Mouse (Mus musculus) urinary bladder, adult 2 months (tissue): ENCODE measurements at regions not wholly inside any gene's neighbourhood (a gene's known extent, or its start where the extent isn't known, plus 50 kb on each side); places are given as distances from the start of the nearest gene placed in this dataset.

Experiments used
- DNase-seq: peaks from one replicate; pipeline ENCODE4 v3.0.0; 2022; ENCODE audit warnings: low spot score

DNA sequence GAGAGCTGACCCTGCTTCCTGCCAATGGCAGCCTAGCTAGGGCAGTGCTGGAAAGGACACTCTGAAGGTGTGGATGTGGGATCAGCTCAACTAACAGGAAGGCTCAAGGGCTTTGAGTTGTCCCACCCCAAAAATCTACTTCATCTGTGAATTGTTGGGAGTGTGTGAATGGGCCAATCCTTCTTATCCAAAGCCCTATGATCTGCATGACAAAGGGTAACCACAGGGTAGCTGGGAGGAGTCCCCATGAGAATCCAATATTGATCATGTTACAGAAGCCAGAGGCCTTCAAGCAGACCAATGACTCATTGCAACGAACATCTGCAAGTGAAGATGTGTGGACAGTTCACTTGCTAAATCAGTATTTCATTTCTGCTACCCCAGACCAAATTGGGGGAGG lies 51.1 kb upstream of the Adra1b start:
- no peak for DNase-seq

GRCm38 (mm10) chr11:43958241-43958975 lies 57.4 kb upstream of the Adra1b start:
- DNase-seq: no peak

DNA sequence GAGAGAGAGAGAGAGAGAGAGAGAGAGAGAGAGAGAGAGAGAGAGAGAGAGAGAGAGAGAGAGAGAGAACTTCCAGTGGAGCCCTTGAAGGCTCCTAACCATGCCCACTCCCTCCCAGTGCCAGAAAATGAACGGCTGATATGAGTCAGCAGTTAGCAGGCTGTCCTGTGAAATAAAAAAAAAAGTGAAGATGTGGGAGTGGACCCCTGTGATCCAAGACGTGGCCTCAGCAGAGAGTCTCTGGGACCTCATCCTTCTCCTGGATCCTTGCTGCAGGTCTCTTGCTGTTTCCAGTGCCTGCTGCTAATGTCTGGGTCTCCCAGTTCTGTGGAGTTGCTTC lies 57.9 kb upstream of the Adra1b start:
- no peak for DNase-seq

GRCm38 (mm10) chr11:43960348-43961105 lies 59.5 kb upstream of the Adra1b start:
- no peak for DNase-seq

DNA sequence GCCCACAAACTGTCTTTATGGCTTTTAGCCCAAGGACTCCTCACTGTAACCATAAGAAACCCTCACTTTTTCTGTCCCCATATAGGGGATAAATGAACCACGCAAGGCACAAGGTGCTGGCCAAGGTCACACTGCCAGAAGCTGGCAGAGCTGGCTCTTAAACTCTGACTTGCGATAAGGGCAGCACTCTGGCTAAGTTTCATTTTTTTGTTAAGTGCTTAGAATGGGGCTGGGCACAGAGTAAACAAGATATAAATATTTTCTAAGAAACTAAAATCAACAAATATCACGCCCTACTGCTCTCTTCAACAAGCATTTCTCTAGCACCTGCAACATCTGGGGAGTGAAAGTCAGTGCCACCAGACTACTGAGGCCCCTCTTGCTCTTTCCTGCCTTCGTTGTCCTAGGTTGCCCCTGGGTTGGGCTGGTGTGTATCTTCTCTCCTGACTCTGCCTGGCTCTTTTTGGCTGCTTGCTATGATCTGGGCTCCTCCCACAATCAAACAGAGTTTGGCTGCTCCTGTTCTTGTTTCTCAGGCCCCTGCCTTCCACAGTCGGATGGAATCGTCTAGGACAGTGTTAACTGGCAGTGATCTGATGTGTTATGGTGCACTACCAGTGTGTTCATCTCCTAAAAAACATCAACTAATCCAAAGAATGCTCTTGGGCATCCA lies 60.5 kb upstream of the Adra1b start:
- no peak for DNase-seq

DNA sequence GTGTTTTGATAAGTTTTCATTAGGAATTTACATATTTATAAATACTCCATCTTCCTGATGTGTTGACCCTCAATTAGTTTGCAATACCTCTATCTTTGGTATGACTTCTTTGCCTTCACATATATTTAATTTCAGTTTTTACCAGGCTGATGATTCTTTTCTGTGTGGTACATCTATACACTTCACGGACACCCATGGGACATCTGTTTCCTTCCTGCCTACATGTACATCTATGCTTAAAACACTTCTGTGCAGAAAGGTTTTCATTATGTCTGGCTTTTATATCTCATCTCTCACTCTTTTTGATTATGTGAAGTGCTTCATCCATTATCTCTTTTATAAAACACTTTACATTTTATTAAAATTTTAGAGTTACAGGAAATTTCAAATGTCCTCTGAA lies 66.8 kb upstream of the Adra1b start:
- no peak for DNase-seq

- DNase-seq: no peak
Measured at GRCm38 (mm10) chr11:43971886-43972285, 70.9 kb upstream of the Adra1b start.

GRCm38 (mm10) chr11:43976024-43976423 lies 75.0 kb upstream of the Adra1b start:
- no peak for DNase-seq

GRCm38 (mm10) chr11:43979406-43979805 lies 78.4 kb upstream of the Adra1b start:
- DNase-seq: no peak

GRCm38 (mm10) chr11:43980444-43980843 lies 79.4 kb upstream of the Adra1b start:
- DNase-seq: no peak

DNA sequence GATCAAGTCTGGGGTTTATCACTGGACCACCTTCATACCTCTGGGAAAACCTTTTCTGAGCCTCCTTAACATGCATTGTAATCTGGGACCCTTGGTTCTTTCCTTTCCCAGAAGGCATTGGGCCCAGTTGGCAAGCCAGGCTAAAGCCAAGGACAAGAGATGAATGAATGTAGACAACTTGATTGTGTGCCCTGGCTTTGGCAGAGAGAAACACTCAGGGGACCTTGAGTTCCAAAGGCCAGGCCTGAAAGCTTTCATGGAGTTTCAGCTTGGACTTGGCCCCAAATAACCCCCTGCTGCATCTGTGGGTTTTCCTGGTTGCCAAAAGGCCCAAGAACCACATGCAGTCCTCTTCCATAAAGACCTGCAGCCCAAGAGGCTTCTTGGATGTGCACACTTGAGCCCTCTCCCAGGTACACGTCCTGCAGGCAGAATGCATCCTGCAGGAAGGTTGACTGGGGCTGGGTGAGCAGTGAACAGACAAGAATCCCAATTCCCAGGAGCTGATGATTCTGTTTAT lies 89.0 kb upstream of the Adra1b start:
- DNase-seq: no peak

DNA sequence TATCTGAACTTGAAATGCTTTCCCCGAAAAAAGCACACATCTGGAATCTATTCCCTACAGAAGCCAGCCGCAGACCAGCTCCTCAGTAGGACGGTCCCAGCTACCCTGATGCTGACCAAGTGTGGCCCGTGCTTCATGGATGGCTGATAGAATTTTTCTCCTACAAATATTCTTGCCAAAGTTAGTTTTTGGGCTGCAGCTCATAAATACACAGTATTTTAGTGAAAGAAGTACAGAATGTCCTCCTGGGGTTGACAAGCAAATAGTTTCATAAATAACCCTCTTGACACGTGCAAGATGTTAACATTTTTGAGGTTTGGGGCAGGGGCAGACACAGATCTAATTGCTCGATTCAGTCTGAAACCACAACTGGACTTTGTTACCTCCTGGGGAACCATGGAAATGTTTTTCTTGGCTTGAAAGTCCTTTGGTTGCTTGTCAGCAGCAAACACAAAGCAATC lies 91.0 kb upstream of the Adra1b start:
- no peak for DNase-seq

DNA sequence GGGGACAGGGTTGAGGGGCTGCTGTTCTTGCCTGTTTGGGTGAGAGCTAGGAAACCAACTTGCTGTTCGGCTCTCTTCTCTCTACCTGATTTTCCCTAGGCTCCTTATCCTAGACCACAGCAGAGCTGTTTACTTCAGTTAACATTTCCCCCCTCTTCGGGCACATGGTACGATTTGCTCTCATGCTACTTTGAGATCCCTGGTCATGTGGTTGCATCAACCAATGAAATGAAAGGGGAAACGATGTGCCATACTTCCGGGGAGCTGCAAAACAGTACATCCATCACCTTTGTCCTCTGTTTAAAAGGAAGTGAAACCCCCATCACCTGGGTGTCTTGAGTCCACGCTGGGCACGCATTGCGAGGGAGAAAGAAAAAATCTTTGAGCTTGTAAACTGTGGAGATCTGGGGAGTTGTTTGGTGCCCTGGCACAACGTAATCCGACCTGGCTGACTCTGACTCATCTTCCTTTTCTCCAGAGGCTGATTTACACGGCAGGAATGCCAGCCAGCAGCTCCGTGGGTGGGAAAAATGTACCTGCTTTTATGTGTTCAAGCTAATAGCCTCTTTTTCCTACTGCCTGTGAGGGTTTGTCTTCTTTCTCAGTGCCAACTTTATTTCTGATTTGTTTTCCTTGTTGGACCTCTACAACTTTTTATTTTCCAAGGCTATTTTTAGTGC lies 97.2 kb upstream of the Adra1b start:
- DNase-seq: no peak

- no peak for DNase-seq
Measured at GRCm38 (mm10) chr11:44000056-44000455, 99.0 kb upstream of the Adra1b start.

- DNase-seq: no peak
Measured at GRCm38 (mm10) chr11:44001843-44002589, 101.0 kb upstream of the Adra1b start.

GRCm38 (mm10) chr11:44002716-44003522 lies 101.9 kb upstream of the Adra1b start:
- no peak for DNase-seq

DNA sequence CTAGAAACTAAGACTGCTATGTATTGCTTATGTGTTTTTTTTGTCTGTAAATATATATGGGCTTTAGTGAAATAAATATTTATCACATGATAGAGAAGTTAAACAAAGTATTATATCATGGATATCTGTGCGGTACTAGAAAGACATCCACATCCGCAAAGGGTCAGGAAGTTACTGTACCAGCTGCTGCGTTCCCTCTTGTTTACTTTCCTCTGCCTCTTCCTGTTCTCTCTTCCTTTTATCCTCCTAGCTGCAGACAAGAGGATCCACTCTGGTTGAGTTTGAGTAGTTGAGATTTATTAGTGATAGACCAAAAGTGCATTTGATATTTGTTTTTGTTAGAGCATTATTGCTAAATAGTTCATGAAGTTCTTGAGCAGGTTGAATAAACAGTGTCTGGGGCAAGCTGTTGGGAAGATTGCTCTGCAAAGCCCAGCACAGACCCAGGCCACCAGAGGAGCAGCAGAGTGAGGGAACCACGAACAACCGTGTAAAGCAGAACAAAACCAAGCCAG lies 106.6 kb upstream of the Adra1b start:
- DNase-seq: no peak

- DNase-seq: no peak
Measured at GRCm38 (mm10) chr11:44012314-44012713, 111.3 kb upstream of the Adra1b start.

GRCm38 (mm10) chr11:44013841-44014240 lies 112.8 kb upstream of the Adra1b start:
- no peak for DNase-seq

DNA sequence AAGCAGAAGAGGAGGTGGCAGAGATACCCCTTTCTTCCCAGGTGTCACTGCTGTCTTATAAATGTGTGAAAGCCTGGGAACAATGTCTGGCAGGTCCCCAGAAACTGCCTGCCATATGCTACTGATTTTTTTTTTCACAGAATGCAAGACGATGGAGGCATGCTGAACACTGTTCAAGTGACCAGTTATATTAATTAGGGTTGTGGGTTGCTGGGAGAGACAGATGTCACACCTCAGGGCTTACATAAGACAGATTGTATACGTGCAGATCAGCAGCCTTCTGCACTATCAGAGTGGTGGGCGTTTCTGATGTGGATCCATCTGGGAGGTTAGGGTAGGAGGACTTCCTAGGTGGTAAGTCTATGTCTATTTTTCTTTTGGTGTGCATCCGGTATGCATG lies 120.6 kb upstream of the Adra1b start:
- no peak for DNase-seq
